Mouse (Mus musculus): ENCODE measurements around the gene Fstl3. TPM values are rescaled to one million over a fixed set of nuclear protein-coding genes. Genes with fewer than 3 reads are reported as not detected.

Gene Fstl3
- polyA plus RNA-seq, 1 experiment from 2014 or later: 21.2 TPM

GRCm38 (mm10) chr10:79821731-79822130 lies 44.7 kb downstream of the Fstl3 start:
- no peak overlapping the region for H3K9ac ChIP-seq
- 89% methylated on average over 12 of the region's 12 CpGs for WGBS
- no peak for ATAC-seq (ENCODE audit: insufficient number of reproducible peaks, low FRiP score, low TSS enrichment, low read depth)
- no peaks in the 10 kb centered on the region for H3K9me3 ChIP-seq
- H3K4me3 ChIP-seq: no peak overlapping the region
- H3K27me3 ChIP-seq: no peaks in the 10 kb centered on the region
- H3K36me3 ChIP-seq: peaks cover 32% of the 10 kb centered on the region
- no peak overlapping the region for H3K27ac ChIP-seq
- H3K4me2 ChIP-seq: no peak overlapping the region
- H3K4me1 ChIP-seq: peaks cover 19% of the 10 kb centered on the region

GRCm38 (mm10) chr10:79822372-79822771 lies 45.3 kb downstream of the Fstl3 start:
- H3K27me3 ChIP-seq: no peaks in the 10 kb centered on the region
- 0 out of 2 replicates have a peak overlapping the region, but pooled peaks have one; percentile 54 for H3K27ac ChIP-seq
- H3K9ac ChIP-seq: no peak overlapping the region
- no peaks in the 10 kb centered on the region for H3K9me3 ChIP-seq
- no peak overlapping the region for H3K4me3 ChIP-seq
- peak overlapping the region; percentile 26 for H3K4me2 ChIP-seq
- H3K36me3 ChIP-seq: peaks cover 28% of the 10 kb centered on the region
- peaks cover 19% of the 10 kb centered on the region for H3K4me1 ChIP-seq
- 22% methylated on average over 17 of the region's 17 CpGs for WGBS
- no peak for ATAC-seq (ENCODE audit: insufficient number of reproducible peaks, low FRiP score, low TSS enrichment, low read depth)

GRCm38 (mm10) chr10:79823011-79823410 lies 45.9 kb downstream of the Fstl3 start:
- H3K4me2 ChIP-seq: no peak overlapping the region

GRCm38 (mm10) chr10:79824413-79824812 lies 47.3 kb downstream of the Fstl3 start:
- WGBS: 65% methylated on average over 6 of the region's 6 CpGs
- peaks cover 19% of the 10 kb centered on the region for H3K4me1 ChIP-seq
- H3K9me3 ChIP-seq: no peaks in the 10 kb centered on the region
- H3K4me2 ChIP-seq: no peak overlapping the region
- ATAC-seq (ENCODE audit: insufficient number of reproducible peaks, low FRiP score, low TSS enrichment, low read depth): no peak
- H3K4me3 ChIP-seq: no peak overlapping the region
- no peak overlapping the region for H3K27ac ChIP-seq
- no peak overlapping the region for H3K9ac ChIP-seq
- H3K36me3 ChIP-seq: peaks cover 15% of the 10 kb centered on the region
- H3K27me3 ChIP-seq: no peaks in the 10 kb centered on the region

More at GRCm38 (mm10) chr10:79823011-79823410, 45.9 kb downstream of the Fstl3 start:
- ATAC-seq (ENCODE audit: insufficient number of reproducible peaks, low FRiP score, low TSS enrichment, low read depth): no peak
- no peaks in the 10 kb centered on the region for H3K27me3 ChIP-seq
- H3K27ac ChIP-seq: no peak overlapping the region
- no peaks in the 10 kb centered on the region for H3K9me3 ChIP-seq
- H3K4me3 ChIP-seq: no peak overlapping the region
- peaks cover 28% of the 10 kb centered on the region for H3K36me3 ChIP-seq
- no peak overlapping the region for H3K9ac ChIP-seq
- H3K4me1 ChIP-seq: peaks cover 19% of the 10 kb centered on the region
- 76% methylated on average over 6 of the region's 6 CpGs for WGBS

- no peaks in the 10 kb centered on the region for H3K27me3 ChIP-seq
- H3K4me2 ChIP-seq: no peak overlapping the region
- H3K36me3 ChIP-seq: no peaks in the 10 kb centered on the region
- H3K4me3 ChIP-seq: no peak overlapping the region
- H3K9me3 ChIP-seq: no peaks in the 10 kb centered on the region
- 75% methylated on average over 3 of the region's 3 CpGs for WGBS
- no peak overlapping the region for H3K9ac ChIP-seq
- H3K27ac ChIP-seq: no peak overlapping the region
- ATAC-seq (ENCODE audit: insufficient number of reproducible peaks, low FRiP score, low TSS enrichment, low read depth): no peak
- H3K4me1 ChIP-seq: peaks cover 14% of the 10 kb centered on the region
These were observed 54.5 kb downstream of the Fstl3 start for GRCm38 (mm10) chr10:79831583-79831982.

Other genes starting within 250 kb of the Fstl3 start
- 25.5 and 28.3 TPM in 2 replicates for gene Plpp2, start 243.5 kb upstream of the Fstl3 start, polyA plus RNA-seq (2015; fragmentation: Nextera tagmentation; extraction: Ambion mirVana)
- 65.5 and 66.4 TPM in 2 replicates for gene Mier2, start 222.1 kb upstream of the Fstl3 start, polyA plus RNA-seq (2015; fragmentation: Nextera tagmentation; extraction: Ambion mirVana)
- gene Theg, start 189.9 kb upstream of the Fstl3 start, polyA plus RNA-seq (2015; fragmentation: Nextera tagmentation; extraction: Ambion mirVana): not detected in 2 replicates
- not detected in 2 replicates for gene C2cd4c, start 163.2 kb upstream of the Fstl3 start, polyA plus RNA-seq (2015; fragmentation: Nextera tagmentation; extraction: Ambion mirVana)
- gene Shc2, start 139.4 kb upstream of the Fstl3 start, polyA plus RNA-seq (2015; fragmentation: Nextera tagmentation; extraction: Ambion mirVana): 7.8 and 10.1 TPM in 2 replicates
- 0.12 TPM in 1 of 2 replicates, not detected in the other for gene Odf3l2, start 131.5 kb upstream of the Fstl3 start, polyA plus RNA-seq (2015; fragmentation: Nextera tagmentation; extraction: Ambion mirVana)
- 5.4 and 5.8 TPM in 2 replicates for gene Madcam1, start 112.7 kb upstream of the Fstl3 start, polyA plus RNA-seq (2015; fragmentation: Nextera tagmentation; extraction: Ambion mirVana)
- 54.6 and 58.9 TPM in 2 replicates for gene Tpgs1, start 107.9 kb upstream of the Fstl3 start, polyA plus RNA-seq (2015; fragmentation: Nextera tagmentation; extraction: Ambion mirVana)
- gene Cdc34, start 95.1 kb upstream of the Fstl3 start, polyA plus RNA-seq (2015; fragmentation: Nextera tagmentation; extraction: Ambion mirVana): 100 and 110 TPM in 2 replicates
- 0.86 and 1.3 TPM in 2 replicates for gene Gzmm, start 88.3 kb upstream of the Fstl3 start, polyA plus RNA-seq (2015; fragmentation: Nextera tagmentation; extraction: Ambion mirVana)
- gene Bsg, start 72.8 kb upstream of the Fstl3 start, polyA plus RNA-seq (2015; fragmentation: Nextera tagmentation; extraction: Ambion mirVana): 910 and 960 TPM in 2 replicates
- 0.08 TPM in 1 of 2 replicates, not detected in the other for gene Hcn2, start 60.6 kb upstream of the Fstl3 start, polyA plus RNA-seq (2015; fragmentation: Nextera tagmentation; extraction: Ambion mirVana)
- 35.8 and 41.5 TPM in 2 replicates for gene Polrmt, start 30.7 kb upstream of the Fstl3 start, polyA plus RNA-seq (2015; fragmentation: Nextera tagmentation; extraction: Ambion mirVana)
- gene Fgf22, start 22.2 kb upstream of the Fstl3 start, polyA plus RNA-seq (2015; fragmentation: Nextera tagmentation; extraction: Ambion mirVana): 0.95 and 2.2 TPM in 2 replicates
- gene Rnf126, start 10.3 kb upstream of the Fstl3 start, polyA plus RNA-seq (2015; fragmentation: Nextera tagmentation; extraction: Ambion mirVana): 93.2 and 104 TPM in 2 replicates
- gene Prss57, start 13.7 kb downstream of the Fstl3 start, polyA plus RNA-seq (2015; fragmentation: Nextera tagmentation; extraction: Ambion mirVana): 0.10 and 0.12 TPM in 2 replicates
- gene Palm, start 16.3 kb downstream of the Fstl3 start, polyA plus RNA-seq (2015; fragmentation: Nextera tagmentation; extraction: Ambion mirVana): 79.9 and 84.8 TPM in 2 replicates
- gene Misp, start 43.7 kb downstream of the Fstl3 start, polyA plus RNA-seq (2015; fragmentation: Nextera tagmentation; extraction: Ambion mirVana): 0.56 and 1.6 TPM in 2 replicates
- 301 and 303 TPM in 2 replicates for gene Ptbp1, start 77.2 kb downstream of the Fstl3 start, polyA plus RNA-seq (2015; fragmentation: Nextera tagmentation; extraction: Ambion mirVana)
- 3.7 and 5.1 TPM in 2 replicates for gene Prtn3, start 97.2 kb downstream of the Fstl3 start, polyA plus RNA-seq (2015; fragmentation: Nextera tagmentation; extraction: Ambion mirVana)
- 53.0 and 60.1 TPM in 2 replicates for gene Plppr3, start 97.4 kb downstream of the Fstl3 start, polyA plus RNA-seq (2015; fragmentation: Nextera tagmentation; extraction: Ambion mirVana)
- gene Elane, start 109.0 kb downstream of the Fstl3 start, polyA plus RNA-seq (2015; fragmentation: Nextera tagmentation; extraction: Ambion mirVana): 0.36 and 0.40 TPM in 2 replicates
- 0.27 TPM in 1 of 2 replicates, not detected in the other for gene Cfd, start 113.6 kb downstream of the Fstl3 start, polyA plus RNA-seq (2015; fragmentation: Nextera tagmentation; extraction: Ambion mirVana)
- gene Med16, start 131.7 kb downstream of the Fstl3 start, polyA plus RNA-seq (2015; fragmentation: Nextera tagmentation; extraction: Ambion mirVana): 35.4 and 37.7 TPM in 2 replicates
- gene Gm26602, start 133.6 kb downstream of the Fstl3 start, polyA plus RNA-seq (2015; fragmentation: Nextera tagmentation; extraction: Ambion mirVana): not detected in 2 replicates
- 1.0 and 1.2 TPM in 2 replicates for gene Kiss1r, start 139.7 kb downstream of the Fstl3 start, polyA plus RNA-seq (2015; fragmentation: Nextera tagmentation; extraction: Ambion mirVana)
- gene R3hdm4, start 143.9 kb downstream of the Fstl3 start, polyA plus RNA-seq (2015; fragmentation: Nextera tagmentation; extraction: Ambion mirVana): 159 and 161 TPM in 2 replicates
- gene Arid3a, start 149.8 kb downstream of the Fstl3 start, polyA plus RNA-seq (2015; fragmentation: Nextera tagmentation; extraction: Ambion mirVana): 5.7 and 7.4 TPM in 2 replicates
- 81.7 and 83.6 TPM in 2 replicates for gene Wdr18, start 182.9 kb downstream of the Fstl3 start, polyA plus RNA-seq (2015; fragmentation: Nextera tagmentation; extraction: Ambion mirVana)
- 0.40 and 0.64 TPM in 2 replicates for gene Grin3b, start 193.4 kb downstream of the Fstl3 start, polyA plus RNA-seq (2015; fragmentation: Nextera tagmentation; extraction: Ambion mirVana)
- 19.3 and 20.1 TPM in 2 replicates for gene Tmem259, start 207.1 kb downstream of the Fstl3 start, polyA plus RNA-seq (2015; fragmentation: Nextera tagmentation; extraction: Ambion mirVana)
- 264 and 270 TPM in 2 replicates for gene Cnn2, start 211.3 kb downstream of the Fstl3 start, polyA plus RNA-seq (2015; fragmentation: Nextera tagmentation; extraction: Ambion mirVana)
- gene Abca7, start 219.2 kb downstream of the Fstl3 start, polyA plus RNA-seq (2015; fragmentation: Nextera tagmentation; extraction: Ambion mirVana): 3.3 and 3.4 TPM in 2 replicates
- gene Arhgap45, start 239.4 kb downstream of the Fstl3 start, polyA plus RNA-seq (2015; fragmentation: Nextera tagmentation; extraction: Ambion mirVana): 5.3 and 6.4 TPM in 2 replicates